Mouse (Mus musculus) kidney, postnatal 14 days (tissue): ENCODE results near the gene Esrra.
A peak's percentile ranks its signal among the peaks of the same experiment; 100 is the strongest.
"Not testable (repeated sequence)": the region's sequence is repeated elsewhere in the genome, so short reads cannot be mapped to it uniquely, and the experiment has no call there.

Experiments
- DNase-seq: peaks from one replicate; pipeline ENCODE4 v3.0.0; 2022; ENCODE audit warnings: mixed read lengths

Gene Esrra

DNA sequence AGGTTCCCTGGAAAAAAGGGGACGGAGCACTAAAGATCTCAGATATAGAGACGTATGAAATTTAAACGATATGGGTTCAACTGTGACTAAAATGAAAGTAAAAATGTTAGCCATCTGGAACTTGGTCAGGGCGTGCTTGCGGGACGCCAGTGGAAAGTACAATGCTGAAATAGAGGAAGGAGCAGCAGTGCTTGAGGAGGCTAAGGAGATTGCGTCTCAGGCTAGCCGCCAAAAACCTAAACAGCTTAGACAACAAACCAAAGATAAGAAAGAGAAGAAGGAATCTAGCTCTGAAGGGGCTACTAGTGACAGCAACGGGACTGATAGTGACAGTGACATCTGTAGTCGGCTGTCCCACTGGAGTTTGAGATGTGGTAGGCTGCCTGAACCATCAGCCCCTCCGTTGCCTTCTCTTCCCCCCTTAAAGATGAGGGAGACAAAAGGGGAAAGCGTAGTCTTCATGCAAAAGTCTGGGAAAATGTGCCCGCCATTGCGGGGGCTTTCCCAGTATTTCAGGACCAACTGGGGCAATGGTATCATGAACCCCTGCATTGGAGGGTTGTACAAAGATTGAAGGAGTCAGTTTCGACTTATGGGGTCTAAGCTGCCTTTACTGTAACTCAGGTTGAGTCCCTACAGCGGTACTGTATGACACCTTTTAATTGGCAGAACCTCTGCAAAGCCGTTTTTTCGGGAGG, 25.9 kb downstream of the Esrra start:
- DNase-seq = not testable (repeated sequence)

DNA sequence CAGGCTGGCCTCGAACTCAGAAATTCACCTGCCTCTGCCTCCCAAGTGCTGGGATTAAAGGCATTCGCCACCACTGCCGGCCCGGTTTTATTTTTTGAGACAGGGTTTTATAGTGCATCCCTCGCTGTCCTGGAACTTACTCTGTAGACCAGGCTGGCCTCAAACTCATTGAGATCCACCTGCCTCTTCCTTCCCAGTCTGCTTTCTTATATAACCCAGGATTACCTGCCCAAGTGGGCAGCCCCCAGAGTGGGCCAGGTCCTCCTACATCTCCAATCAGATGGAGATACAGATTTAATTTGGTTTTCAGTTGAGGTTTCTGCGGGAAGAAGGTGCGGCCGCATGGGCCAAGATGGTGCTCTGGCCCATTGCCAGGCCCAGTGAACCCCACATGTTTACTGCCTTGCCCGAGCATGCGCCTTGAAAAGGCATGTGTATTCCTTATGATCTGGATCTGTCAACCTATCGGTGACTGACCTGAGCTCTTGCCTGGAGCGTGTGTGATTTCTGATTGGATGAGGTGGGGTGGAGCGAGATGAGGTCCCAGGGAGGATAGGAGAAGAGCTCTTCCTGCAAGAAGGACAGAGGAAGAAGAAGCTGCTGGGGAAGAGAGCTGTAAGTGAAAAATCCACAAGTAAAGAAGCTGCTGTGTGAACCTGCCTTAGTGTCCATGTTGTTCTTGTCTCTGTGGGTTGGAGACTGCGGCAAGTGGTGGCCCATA, 27.7 kb downstream of the Esrra start:
- no peak for DNase-seq

DNA sequence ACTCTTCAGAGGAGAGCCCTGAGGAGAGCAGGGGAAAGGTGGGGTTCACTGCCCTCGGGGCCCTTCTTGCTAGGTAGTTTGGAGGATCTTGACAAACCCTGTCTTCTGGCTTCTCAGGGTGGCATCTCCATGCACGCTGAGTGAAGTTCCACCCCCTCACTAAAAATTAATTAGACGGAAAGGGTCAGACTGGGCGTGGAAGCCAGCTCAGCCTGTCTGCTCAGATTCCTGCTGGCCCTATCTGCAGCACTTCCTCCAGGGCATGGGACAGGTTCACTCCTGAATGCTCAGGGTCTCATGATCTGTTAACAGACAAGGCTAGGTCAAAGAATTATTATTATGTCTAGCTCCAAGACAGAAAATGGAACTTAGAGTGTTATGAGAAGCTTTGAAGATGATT, 29.1 kb downstream of the Esrra start:
- DNase-seq = peak; percentile 29

DNA sequence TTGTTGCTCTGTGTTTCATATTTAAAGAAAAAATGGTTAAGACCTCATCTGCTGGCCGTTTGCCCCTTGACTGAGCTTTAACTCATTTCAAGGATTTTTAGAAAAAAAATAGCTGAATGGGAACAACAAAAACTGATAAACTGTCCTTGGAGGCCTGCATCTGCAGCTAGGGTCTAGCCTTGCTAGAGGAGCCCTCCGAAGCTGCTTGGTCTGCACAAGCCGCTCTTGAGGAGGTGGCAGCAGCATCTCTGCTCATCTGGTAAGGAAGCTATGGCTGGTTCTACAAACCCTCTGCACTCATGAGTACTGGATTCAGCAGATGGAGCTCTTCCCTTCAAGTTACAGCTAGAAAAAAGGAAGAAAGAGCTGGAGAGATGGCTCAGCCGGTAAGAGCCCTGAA, 43.6 kb downstream of the Esrra start:
- DNase-seq = no peak

DNA sequence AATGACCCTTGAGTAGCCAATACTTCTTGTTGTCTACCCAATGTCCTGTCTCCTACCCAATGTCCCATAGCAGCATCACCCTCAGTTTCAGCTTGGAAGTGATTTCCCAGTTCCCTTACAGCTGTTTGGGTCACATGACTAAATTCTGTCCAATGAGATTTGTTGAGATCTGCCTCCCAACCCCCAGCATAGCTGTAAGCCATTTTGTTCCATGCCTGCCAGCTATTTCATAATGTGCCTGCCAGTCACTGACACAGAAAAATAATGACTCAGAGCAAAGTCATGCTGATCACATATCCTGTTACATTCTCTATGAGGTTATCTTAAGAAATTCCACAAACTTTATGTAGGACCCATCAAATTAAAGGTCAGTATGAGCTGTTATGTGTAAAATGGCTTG, 44.8 kb downstream of the Esrra start:
- DNase-seq = no peak

DNA sequence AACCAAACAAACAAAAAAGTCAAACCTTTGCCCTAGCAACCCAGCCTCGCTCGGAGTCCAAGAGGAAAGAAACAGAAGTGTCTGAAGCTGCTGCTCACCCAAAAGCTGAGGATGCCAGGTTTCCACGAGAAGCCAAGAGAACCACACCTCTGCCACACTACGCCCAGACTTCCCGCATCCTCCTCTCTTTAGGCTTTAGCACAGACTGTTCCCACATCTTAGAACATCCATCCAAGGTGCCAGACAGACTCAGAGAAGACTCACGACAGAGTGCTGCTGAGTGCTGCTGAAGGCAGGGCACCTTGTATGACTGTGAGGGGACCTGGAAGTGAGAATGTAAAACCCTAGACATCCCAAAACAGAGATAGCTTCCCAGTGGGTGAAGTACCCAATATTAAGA, 45.8 kb downstream of the Esrra start:
- DNase-seq = no peak

DNA sequence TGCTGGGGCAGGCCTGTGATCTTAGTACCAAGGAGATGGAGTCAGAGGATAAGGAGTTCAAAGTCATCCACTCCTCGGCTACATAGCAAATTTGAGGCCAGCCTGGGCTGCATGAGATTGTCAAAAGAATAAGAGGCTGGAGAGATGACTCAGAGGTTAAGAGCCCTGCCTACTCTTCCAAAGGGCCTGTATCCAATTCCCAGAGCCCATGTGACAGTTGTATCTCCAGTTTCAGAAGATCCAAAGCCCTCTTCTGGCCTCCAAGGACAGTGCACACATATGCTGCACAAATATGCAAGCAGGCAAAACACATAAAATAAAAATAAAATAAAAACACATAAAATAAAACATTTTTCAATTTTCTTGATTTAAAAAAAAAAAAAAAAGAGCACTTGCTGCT, 47.4 kb downstream of the Esrra start:
- no peak for DNase-seq

DNA sequence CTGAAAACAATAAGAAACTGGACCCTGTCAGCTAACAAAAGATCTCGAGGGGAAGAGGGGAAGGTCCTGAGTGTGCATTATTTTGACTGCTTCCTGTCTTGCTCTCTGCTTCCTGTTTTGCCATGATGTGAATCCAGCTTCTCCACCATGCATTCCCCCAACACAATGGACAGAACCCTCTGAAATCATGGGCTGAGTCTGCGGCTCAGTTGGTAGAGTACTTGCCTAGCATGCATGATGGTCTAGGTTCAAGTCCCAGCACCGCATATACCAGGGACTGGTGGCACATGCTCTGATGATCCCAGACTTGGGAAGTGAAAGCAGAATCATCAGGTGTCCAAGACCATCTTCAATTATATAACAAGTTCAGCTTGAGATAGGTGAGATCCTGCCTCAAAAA, 48.9 kb downstream of the Esrra start:
- DNase-seq = no peak

DNA sequence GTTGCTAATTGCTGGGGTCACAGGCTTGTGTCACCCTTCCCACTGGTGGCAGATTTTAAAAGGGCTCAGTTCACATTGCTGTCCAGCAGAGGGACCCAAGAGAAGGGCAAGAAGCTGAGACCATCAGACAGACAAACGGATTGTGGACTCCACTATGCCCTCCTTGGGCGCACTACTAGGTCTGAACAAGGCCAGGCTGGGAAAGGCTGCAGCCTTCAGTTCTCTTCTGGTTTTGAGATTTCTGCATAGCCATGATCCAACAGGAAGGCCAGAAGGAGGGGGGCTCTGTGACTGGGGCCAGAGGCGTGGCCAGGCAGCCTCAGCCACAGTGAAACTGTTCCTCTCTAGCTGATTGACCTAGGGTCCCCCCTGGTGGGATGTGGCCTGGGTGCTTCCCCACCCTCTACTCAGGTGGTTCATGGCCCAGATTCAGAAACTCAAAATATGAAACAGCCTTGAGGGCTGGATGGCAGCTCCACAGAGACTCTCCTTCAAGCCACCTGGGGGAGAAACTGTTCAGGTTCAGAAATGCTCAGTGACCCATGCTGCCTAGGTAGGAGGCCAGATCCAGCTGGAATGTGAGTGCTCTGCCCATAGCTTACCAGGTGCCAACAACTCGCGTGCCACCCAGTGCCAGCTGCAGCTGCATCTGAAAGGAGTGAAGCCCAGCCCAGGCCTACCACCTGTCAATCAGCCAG, 49.9 kb downstream of the Esrra start:
- peak; percentile 88 for DNase-seq

DNA sequence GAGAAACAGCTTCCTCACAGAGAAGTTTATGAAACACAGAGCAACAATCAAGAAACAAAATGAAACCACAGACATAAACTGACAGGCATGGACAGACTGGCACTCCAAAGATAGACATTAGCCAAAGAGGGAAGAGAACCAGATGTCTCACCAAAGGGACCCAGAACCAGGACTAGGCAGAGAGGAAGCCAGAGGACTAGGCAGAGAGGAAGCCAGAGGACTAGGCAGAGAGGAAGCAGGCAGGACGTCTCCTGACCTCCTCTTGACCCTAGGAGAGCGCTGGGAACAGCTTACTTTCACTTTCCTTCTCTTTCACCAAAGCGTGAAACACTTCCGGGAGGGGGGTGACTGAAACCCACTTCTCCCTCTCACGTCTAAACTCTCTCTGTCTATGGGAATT, 52.3 kb downstream of the Esrra start:
- DNase-seq = peak; percentile 77

DNA sequence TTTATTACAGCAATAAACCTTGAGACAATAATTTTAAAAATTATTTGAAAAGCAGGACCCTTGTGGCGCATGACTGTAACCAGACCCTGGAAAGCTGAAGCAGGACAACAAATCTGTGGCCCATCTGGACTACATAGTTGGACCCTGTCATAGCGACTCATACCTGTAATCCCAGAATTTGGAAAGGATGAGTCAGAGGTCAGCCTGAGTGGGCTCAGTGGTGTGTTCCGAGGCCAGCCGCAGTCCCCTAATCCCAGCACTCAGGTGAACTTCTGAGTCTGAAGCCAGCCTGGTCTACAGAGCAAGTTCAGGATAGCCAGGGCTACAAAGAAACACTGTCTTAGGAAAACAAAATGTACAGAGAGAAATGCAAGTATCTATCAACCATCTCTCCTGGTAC, 60.2 kb downstream of the Esrra start:
- DNase-seq = no peak
